Mouse (Mus musculus) left cerebral cortex, postnatal 14 days (tissue): ENCODE measurements around the gene Ccz1. TPM values are rescaled to one million over a fixed set of nuclear protein-coding genes. Genes with fewer than 3 reads are reported as not detected.
"Not testable (repeated sequence)": the region's sequence is repeated elsewhere in the genome, so short reads cannot be mapped to it uniquely, and the experiment has no call there.

Experiments used
- DNase-seq, 2 experiments: peaks; one replicate each; pipeline ENCODE4 v3.0.0; 2021 to 2022; ENCODE audit warnings: low spot score in 2 of 2, mixed read lengths in 1 of 2
- intact Hi-C: fragments of 180-260 bp; cut with DNase I; formaldehyde crosslinking; loops from one replicate; pipeline ENCODE4 v1.15.1; 2025
- long read RNA-seq, 2 experiments: library from polyadenylated mRNA; stranded (forward); transcript quantifications; one replicate each; pipeline ENCODE4 v2.0.0; 2021
- total RNA-seq, 2 experiments: library from RNA; stranded (reverse); gene quantifications; 2 replicates each; pipeline ENCODE4 v1.2.3; 2021

Gene Ccz1
- 10 to 100 TPM; 44.7 to 47.3 TPM for total RNA-seq
- long read RNA-seq, experiment 1, transcript Ccz1-201 (15 exons, 1,769 nt), result major isoform, 56 of 66 reads
- long read RNA-seq, experiment 1, partial matches to known transcripts, result 7 of 66 reads
- long read RNA-seq, experiment 1, other reads (novel, unspliced or antisense), result 3 of 66 reads
- long read RNA-seq, experiment 2, transcript Ccz1-201 (15 exons, 1,769 nt), result major isoform, 48 of 60 reads
- long read RNA-seq, experiment 2, partial matches to known transcripts, result 3 of 60 reads
- long read RNA-seq, experiment 2, other reads (novel, unspliced or antisense), result 9 of 60 reads

GRCm38 (mm10) chr5:144014551-144015311 is at the start of gene Ccz1:
Gene Ccz1, minus strand, starts transcription at chr5:144014877.
- peak; percentile 78 to 80 for DNase-seq
- intact Hi-C loops, result no loop called here

- no peak for DNase-seq
- intact Hi-C loops, result no loop called here
These were observed 49.4 kb upstream of the Ccz1 start for GRCm38 (mm10) chr5:144064093-144064492.

- no peak for DNase-seq
- intact Hi-C loops, result no loop called here
These were observed 39.7 kb upstream of the Ccz1 start for GRCm38 (mm10) chr5:144054340-144054739.

- DNase-seq, result peak in 1 of 2 experiments; percentile 45
- intact Hi-C loops, result no loop called here
These were observed 38.8 kb upstream of the Ccz1 start for GRCm38 (mm10) chr5:144053450-144053849.

- no peak for DNase-seq
- intact Hi-C loops, result no loop called here
These were observed 36.6 kb upstream of the Ccz1 start for GRCm38 (mm10) chr5:144051268-144051667.

GRCm38 (mm10) chr5:144049881-144050280 is 35.2 kb upstream of the Ccz1 start:
- DNase-seq, result no peak
- intact Hi-C loops, result loop anchor here (5.0 kb wide), 1 partner anchor 32 kb away; no protein-coding TSS in a partner anchor

GRCm38 (mm10) chr5:144047324-144047723 is 32.6 kb upstream of the Ccz1 start:
- intact Hi-C loops, result loop anchor here (5.0 kb wide), 1 partner anchor 35 kb away; no protein-coding TSS in a partner anchor

GRCm38 (mm10) chr5:144043166-144043565 is 28.5 kb upstream of the Ccz1 start:
- peak in 1 of 2 experiments; percentile 42 for DNase-seq
- intact Hi-C loops, result loop anchor here (5.0 kb wide), 1 partner anchor 59 kb away; the partner anchor contains the start of gene Lmtk2

More at GRCm38 (mm10) chr5:144047324-144047723, 32.6 kb upstream of the Ccz1 start:
- peak; percentile 57 to 86 for DNase-seq

GRCm38 (mm10) chr5:144040720-144041364 is 26.2 kb upstream of the Ccz1 start:
- peak; percentile 71 to 82 for DNase-seq
- intact Hi-C loops, result loop anchor here (1.0 to 5.0 kb wide), 2 partner anchors 61 to 113 kb away; partner anchors contain the start of gene Lmtk2

GRCm38 (mm10) chr5:144039886-144040285 is 25.2 kb upstream of the Ccz1 start:
- DNase-seq, result no peak

GRCm38 (mm10) chr5:144039156-144039675 is 24.5 kb upstream of the Ccz1 start:
- DNase-seq, result no peak
- intact Hi-C loops, result no loop called here

More at GRCm38 (mm10) chr5:144039886-144040285, 25.2 kb upstream of the Ccz1 start:
- intact Hi-C loops, result loop anchor here (1.0 to 5.0 kb wide), 2 partner anchors 62 to 114 kb away; partner anchors contain the start of gene Lmtk2

GRCm38 (mm10) chr5:144036952-144037351 is 22.3 kb upstream of the Ccz1 start:
- intact Hi-C loops, result no loop called here

GRCm38 (mm10) chr5:144034567-144034966 is 19.9 kb upstream of the Ccz1 start:
- intact Hi-C loops, result no loop called here
- DNase-seq, result peak; percentile 39 to 51

More at GRCm38 (mm10) chr5:144036952-144037351, 22.3 kb upstream of the Ccz1 start:
- no peak for DNase-seq

GRCm38 (mm10) chr5:144032491-144032890 is 17.8 kb upstream of the Ccz1 start:
- intact Hi-C loops, result no loop called here
- DNase-seq, result no peak

- intact Hi-C loops, result no loop called here
- no peak for DNase-seq
These were observed 12.1 kb upstream of the Ccz1 start, which contains the start of gene Ocm for GRCm38 (mm10) chr5:144026620-144027263. Gene Ocm, minus strand, starts transcription at chr5:144026670.

- DNase-seq, result no peak
- intact Hi-C loops, result no loop called here
These were observed 1.2 kb upstream of the Ccz1 start for GRCm38 (mm10) chr5:144015845-144016244.

- no peak for DNase-seq
These were observed 604 bp upstream of the Ccz1 start for GRCm38 (mm10) chr5:144015312-144015650.

GRCm38 (mm10) chr5:144013366-144014134 is 1.1 kb downstream of the Ccz1 start:
- intact Hi-C loops, DNase-seq: not testable (repeated sequence)

More at GRCm38 (mm10) chr5:144015312-144015650, 604 bp upstream of the Ccz1 start:
- intact Hi-C loops, result no loop called here
